Mouse (Mus musculus): ENCODE measurements around the gene Birc2.

Gene Birc2

DNA sequence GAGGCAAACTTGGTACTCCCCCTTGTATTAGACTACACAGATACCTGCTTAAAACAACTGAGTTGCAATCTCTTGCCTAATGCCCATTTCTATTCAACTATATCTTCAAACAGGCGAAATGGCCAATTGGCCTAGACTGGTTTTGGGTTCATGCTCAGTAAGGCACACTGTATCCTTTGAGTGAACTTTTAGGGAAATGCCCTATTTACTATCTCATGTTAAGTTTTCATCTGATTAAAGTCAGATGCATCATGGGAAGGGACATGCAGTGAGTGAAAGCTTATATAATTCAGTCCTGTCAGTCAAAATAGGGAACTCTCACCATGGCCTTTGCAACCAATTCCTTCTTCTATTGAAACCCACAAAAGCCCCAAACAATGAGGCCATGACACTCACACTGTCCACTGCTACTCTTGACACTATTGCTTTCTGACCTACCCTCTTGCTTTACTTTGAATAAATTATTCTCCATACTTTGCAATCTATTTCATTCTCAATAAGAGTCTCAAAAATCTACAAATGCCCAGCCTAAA lies 9.9 kb upstream of the Birc2 start:
- in situ Hi-C loops (cut with MboI; ENCODE audit: low sequenced_read_pairs): no loop called here

DNA sequence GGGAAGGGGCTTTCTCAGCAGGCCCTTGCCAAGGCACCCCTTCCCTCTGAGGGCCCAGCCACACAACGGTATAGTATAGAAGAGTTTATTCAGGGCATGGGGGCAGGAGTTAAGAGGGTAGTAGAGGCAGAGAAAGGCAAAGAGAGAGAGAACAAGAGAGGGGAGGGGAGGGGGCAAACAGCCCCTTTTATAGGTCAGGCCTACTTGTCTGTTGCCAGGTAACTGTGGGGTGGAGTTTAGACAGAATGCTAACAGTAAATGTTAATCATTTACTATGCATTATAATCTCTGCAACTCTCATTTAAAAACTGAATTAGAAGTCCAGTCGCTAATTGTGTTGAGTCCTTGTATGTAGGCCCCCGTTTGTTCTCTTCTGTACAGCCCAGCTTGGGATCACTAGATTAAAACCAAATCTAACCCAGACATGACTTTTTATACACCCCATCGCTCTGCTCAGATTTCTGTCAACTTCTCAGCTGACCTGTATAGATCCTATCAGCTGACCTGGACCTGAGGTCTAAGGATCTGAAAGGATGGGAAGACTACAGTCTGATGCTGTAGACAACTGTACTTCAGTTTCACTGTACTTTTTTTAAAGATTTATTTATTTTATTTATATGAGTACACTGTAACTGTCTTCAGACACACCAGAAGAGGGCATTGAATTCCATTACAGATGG lies 8.5 kb upstream of the Birc2 start:
- in situ Hi-C loops (cut with MboI; ENCODE audit: low sequenced_read_pairs): no loop called here

DNA sequence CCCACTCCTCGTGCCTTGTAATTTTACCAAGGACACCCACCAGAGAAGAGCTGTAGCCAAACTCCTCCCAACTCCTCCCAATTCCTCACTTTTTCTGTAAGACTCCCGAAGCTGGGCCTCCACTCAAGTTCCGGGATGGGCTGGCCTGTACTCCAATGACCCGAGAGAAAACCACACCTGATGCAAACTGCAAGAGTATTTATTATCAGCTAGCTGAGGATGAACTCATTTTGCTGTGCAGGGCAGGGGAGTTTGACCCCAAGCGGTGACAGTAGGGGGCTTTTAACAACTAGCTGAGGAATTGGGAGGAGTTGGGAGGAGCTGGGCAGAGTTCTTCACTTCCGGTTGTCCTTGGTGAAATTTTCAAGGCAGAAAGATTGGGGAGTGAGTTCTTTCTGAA lies 4.4 kb upstream of the Birc2 start:
- in situ Hi-C loops (cut with MboI; ENCODE audit: low sequenced_read_pairs): no loop called here

DNA sequence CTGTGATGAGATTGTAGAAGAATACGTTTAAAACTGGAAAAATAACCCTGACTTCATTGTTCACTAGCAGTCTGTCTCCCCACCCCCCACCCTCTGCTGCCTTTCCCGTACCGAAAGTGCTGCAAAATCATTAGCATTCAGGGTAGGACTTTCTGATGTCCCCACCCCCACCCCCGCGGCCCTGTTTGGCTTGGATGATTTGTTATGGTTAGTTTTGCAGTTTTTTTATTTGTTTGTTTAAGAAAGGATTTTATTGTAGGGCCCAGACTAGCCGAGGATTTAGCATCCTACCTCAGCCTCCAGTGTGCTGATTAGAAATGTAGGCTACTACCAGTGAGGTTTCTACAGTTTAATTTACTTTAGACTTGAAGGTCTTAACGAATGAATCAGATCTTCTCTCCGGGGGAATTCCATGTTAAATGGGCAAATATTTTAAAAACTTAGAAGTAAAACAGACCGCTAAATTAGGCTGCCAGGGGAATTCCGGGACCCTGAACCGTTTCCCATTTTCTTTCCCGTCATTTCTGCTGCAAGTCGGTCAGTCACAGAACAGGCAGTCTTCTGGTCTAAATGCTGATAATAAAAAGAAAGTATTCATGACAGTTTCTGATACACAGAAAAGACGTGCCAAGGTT lies 1.1 kb upstream of the Birc2 start:
- in situ Hi-C loops (cut with MboI; ENCODE audit: low sequenced_read_pairs): no loop called here

DNA sequence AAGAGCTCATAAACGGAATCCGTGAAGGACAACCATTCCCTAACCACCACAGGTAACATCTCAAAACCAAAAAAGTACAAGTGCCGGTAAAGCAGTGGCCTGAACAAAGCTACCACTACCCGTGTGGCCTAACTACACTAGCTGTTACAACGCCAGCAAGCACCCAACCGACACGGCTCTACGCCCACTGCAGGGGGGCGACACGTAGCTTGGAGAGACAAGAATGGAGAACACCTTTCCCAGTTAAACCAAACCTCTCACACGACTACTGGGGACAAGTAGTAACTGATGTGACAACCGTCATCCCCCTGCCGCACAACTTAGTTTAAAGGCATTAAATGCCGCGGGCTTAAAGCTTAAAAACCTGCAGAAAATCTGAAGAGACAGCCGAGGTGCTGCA lies 533 bp downstream of the Birc2 start:
- in situ Hi-C loops (cut with MboI; ENCODE audit: low sequenced_read_pairs): no loop called here

DNA sequence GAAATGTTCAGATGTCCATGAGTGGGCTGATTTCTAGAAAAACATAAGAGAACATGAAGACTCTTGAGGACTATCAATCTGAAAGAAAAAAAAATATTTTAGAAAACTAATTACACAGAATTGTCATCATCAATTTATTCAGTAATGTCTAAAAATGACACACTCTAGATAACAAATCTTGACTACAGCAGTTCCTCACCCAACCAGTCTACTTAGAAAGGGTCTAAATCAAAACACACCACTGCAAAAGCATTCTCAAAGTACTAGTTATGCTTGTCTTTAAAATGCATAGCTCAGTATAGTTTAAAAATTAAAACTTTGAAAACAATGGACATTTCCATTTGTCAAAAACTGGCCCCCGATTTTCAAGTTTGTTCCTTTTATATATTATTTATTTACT lies 1.6 kb downstream of the Birc2 start:
- in situ Hi-C loops (cut with MboI; ENCODE audit: low sequenced_read_pairs): no loop called here

DNA sequence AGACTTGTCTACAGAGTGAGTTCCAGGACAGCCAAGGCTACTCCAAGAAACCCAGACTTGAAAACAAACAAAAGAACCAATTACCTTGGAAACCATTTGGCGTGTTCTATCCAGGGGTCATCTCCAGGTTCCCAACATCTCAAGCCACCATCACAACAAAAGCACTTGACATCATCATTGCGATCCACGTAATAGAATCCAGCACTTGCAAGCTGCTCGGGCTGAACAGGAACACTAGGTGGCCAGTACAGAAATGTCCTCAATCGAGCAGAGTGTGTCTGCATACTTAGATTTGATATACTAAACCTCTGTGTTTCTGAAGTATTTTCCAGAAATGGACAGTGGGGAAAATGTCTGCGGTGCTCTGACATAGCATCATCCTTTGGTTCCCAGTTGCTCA lies 3.4 kb downstream of the Birc2 start:
- in situ Hi-C loops (cut with MboI; ENCODE audit: low sequenced_read_pairs): no loop called here

DNA sequence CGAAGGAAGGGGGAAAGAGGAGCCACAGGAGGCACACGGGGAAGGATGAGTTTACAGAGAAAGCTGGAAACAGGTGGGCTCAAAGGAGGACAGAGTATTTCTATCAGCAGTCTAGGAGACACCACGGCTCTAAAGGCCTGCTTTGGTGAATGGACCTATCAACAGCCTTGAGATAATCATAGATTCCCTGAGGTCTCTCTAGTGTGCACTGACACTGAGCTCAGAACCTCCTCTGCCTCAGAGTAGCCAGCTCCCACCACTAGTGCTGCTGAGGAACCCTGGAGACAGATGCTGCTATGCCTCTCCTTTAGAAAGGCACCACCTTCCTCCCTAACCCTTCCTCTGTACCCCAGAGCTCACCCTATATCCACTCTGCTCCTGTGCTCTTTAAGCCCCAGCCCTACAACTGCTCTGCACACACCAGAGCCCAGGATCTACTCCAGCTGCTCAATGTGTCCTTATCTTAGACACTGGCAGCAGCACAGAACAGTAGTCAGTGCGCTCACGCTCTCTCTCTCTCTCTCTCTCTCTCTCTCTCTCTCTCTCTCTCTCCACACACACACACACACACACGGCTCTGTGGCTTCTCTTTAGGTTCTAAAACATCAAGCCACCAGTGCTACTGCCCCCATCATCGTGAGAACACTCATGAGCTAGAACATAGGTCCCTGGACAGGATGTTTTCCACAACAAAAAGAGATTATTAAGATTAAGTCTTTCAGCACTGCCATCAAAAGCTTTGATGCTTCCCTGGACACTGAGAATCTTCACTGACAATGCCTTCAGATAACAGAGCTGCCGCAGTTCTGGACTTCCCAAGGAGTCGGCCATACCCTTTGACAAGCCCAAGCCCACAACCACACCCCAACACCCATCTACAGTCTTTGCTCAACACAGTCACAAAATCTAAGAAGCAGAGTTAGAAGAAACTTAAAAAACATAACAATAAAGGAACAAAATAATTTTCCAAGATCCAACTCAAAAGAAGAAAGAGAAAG lies 7.0 kb downstream of the Birc2 start:
- in situ Hi-C loops (cut with MboI; ENCODE audit: low sequenced_read_pairs): no loop called here

DNA sequence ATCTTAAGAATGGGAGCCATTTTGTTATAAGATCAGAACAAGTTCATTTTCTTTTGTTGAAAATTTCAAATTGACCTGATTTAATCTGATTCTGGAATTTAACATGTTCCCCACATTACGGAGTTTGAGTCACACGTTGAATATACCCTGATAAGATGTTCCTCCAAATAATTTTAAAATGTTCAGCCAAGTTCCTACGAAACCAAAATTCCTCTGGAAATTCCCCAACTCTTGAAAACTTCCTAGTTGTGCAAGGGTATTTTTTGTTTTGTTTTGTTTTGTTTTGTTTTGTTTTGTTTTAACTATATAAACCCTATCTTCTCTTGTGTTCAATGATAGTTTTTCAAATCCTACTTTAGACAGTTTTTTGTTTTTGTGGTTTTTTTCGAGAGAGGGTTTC lies 8.2 kb downstream of the Birc2 start:
- in situ Hi-C loops (cut with MboI; ENCODE audit: low sequenced_read_pairs): no loop called here

DNA sequence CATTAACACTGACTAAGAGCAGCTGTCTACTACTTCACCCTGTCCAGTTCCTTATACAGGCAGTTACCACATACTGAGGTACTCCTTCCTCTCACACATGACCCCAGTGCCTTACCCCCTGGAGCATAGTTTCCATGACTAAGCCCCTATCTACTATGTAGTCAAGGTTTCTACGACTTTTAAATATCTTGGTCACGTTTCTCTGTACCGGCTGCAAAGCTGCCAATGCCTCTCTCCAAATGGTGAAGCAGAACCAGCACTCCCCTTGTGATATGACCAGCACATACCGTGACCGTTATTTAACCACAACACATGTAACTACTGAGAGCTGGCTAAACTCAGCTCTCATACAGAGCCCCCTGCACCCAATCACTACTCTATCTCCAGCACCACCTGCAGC lies 11.9 kb downstream of the Birc2 start:
- in situ Hi-C loops (cut with MboI; ENCODE audit: low sequenced_read_pairs): no loop called here

DNA sequence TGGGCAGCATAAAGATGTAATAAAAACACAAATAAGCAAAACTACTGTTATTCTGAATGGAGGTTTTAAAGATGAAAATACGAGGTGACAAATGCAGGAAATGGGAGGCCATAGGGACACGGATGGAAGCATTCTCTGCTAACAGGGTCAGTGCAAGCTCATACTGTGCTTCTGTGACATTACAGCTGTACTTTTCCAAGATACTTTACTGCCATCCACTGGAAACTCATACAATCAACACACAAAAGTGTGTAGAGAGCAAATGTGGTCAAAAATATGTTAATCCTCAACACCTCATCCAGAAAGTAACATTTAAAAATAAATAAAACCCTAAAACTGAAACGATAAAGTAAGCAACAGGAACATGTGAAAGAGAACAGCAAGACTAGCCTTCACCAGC lies 14.1 kb downstream of the Birc2 start:
- in situ Hi-C loops (cut with MboI; ENCODE audit: low sequenced_read_pairs): no loop called here

DNA sequence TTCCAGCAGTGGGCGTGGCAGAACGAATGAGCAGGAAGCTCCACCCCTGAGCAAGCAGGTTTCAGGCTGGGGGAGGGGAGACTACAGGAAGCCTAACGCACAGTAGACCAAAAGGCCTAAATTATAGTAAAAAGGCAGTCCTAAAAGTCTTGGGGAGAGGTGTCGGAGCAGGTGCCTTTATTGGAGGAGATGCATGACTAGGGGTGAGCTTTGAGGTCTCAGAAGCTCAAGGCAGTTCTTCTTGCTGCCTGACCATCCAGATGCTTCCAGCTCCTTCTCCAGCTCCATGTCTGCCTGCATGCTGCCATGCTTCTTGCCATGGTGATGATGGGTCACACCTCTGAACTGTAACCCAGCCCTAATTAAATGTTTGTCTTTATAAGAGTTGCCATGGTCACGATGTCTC lies 31.8 kb downstream of the Birc2 start:
- in situ Hi-C loops (cut with MboI; ENCODE audit: low sequenced_read_pairs): no loop called here

DNA sequence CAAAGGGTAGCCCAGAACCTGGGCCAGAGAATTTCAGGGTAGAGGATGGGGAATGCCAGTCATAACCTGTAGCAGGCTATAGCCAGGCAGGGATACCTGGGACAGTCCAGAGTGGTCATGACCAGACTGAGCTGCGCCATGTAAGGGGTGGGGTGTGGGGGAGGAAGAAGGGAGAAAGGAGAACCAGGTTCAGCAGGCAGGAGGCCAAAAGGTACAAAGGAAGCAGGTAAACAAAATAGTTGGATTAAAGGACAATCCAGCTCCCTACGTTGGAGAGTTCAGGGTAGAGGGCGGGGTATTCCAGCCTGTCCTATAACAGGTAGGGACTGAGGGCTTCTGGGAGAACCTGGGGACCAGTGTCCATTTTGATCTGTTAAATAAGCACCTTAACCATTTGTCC lies 38.3 kb downstream of the Birc2 start:
- in situ Hi-C loops (cut with MboI; ENCODE audit: low sequenced_read_pairs): no loop called here

DNA sequence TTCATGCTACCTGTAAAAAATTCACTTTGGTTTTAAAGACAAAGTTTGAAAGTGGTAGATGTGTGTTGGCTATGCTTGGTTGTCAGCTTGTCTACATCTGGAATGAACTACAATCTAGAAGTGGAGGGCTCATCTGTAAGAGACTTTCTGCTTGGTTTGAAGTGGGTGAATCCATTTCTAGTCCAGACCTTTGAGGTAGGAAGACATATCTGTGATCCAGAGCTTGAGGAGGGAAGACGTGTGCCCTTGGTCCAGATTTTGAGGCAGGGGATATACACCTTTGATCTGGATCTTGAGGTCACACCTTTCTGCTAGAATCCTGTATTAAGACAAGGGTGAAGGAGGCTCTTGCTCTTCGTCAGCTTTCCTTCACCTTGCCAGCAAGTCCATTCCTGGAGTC lies 39.3 kb downstream of the Birc2 start:
- in situ Hi-C loops (cut with MboI; ENCODE audit: low sequenced_read_pairs): no loop called here

DNA sequence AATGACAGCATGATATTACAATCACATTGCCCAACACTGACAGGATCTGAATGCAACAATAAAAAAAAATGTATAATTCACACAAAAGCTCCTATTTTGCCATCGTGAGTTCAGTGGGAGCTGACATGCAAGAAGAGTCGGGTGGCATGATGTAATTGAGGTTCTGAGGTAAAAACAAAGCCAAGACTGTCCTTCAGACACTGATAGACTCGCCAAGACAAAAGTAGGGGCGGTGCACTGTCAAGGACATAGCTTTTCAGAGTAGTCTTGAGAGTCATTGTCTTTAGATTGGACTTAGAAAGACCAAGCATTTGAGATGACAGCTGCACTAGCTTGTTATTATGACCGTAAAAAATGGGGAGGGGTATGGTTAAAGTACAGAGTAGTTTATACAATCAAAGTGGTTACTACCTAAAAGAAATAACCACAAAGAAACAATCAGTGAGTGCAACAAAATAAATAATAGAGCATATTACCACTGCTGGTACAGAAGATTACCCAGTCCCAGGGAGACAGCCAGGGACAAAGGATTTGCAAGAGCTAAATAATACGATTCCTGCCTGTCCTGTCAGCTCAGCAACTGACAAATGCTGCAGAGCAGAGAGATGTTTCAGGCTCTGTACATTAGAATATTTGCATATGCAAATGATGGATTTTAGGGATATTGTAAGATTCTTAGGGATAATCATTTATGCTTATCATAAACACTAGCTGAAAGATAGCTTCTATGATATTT lies 40.6 kb downstream of the Birc2 start:
- in situ Hi-C loops (cut with MboI; ENCODE audit: low sequenced_read_pairs): no loop called here

DNA sequence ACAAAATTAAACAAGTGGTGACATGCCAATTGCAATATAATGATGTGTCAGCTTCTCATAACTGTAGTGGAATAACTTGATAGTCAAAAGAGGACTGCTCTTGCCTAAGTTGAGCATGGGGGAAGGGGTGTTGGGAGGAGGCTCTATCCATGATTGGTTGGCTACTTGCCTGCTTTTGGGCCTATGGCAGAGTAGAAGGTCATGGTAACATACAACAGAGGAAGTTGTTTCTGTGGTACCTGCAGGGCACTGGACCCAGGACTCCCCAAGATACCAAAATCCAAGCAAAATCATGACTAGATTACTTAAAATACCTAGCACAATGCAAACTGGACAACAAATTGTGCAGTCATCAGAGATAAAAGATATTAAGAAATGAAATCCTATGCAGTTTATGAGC lies 41.3 kb downstream of the Birc2 start:
- in situ Hi-C loops (cut with MboI; ENCODE audit: low sequenced_read_pairs): no loop called here

DNA sequence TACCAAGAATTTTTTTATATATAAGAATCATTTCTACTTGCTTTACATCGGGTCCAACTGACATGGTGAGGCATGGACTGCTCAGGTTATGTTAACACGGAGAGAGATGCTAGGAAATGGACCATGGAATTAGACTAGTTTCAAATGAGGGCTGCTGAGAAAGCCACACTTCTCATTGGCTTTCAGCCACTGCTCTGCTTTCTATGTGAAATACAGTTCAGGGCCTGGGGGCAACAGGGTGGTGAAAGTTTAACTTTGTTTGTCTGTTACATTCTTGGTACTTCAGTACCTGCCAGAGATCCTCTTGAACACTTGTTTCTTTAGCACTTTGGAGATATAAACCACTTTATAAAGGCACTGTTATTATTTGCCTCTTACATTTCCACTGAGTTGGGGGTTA lies 43.3 kb downstream of the Birc2 start:
- in situ Hi-C loops (cut with MboI; ENCODE audit: low sequenced_read_pairs): no loop called here

DNA sequence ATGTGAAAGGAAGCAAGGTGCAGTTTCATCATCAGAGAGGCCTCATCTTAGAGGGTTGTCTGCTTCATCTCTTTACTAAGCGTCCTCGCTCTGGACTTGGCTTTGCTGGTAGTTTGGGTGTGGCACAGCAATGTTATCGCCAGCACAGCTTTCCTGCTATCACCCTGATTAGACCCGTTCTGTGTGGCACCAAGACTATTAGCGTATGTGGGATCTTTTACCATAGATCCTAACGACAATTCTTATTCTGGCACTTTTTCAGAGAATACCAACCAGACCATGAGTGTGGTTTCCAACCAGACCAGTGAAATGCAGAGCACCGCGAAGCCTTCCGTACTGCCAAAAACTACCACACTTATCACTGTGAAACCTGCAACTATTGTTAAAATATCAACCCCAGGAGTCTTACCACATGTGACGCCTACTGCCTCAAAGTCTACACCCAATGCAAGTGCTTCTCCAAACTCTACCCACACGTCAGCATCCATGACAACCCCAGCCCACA lies 46.2 kb downstream of the Birc2 start:
- in situ Hi-C loops (cut with MboI; ENCODE audit: low sequenced_read_pairs): no loop called here

DNA sequence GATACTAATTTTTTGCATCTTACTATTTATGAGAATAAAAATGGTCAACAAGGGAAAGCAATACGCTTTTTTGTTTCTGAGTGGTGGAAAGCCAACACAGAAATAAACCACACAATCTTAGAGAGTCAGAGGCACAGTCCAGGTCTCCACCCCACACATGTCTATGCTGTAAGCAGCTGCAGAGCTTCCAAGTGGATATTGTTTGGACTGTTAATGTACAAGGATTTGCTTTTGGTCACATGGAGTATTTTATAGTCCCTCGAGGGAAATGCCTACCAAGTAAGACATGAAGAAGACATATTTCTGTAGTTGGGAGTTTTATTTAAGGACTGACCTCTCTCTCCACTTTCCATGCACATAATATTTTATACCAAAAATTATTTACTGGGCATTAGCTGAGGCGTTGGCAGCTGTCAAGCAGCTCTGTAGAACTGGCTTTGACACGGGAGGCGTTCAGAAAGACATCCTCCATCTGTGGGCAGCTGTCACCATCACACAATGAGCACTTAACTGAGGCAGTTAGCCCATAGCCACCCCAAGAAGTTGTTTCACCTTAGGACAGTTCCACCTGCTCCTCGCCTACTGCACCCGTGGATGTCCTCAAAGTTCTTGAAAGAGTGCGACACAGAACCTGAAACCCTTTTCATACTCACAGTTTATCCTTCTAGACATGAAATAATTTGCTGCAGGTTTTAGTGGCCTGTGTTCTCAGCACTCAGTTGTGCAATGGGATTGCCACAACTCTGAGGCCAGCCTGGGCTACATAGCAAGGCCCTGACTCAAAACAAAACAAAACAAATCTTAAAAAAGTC lies 46.9 kb downstream of the Birc2 start:
- in situ Hi-C loops (cut with MboI; ENCODE audit: low sequenced_read_pairs): no loop called here

DNA sequence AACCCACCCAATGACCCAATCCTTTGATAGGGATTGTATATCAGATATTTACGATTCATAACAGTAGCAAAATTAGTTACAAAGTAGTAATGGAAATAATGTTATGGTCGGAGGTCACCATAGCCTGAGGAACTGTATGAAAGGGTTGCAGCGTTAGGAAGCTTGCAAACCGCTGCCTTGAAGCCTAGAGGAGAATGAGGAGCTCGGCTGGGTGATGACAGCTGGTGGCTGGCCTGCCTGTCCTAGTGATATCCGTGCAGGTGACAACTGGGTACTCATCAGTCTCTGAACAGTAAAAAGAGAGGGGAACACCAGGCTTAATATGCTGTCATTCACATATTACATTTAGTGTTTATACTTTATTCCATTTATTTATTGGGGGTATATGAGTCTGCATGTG lies 48.5 kb downstream of the Birc2 start:
- in situ Hi-C loops (cut with MboI; ENCODE audit: low sequenced_read_pairs): no loop called here

All from CH12F3 (cell line).